Mouse (Mus musculus) CH12.LX (cell line): ENCODE measurements at regions not wholly inside any gene's neighbourhood (a gene's known extent, or its start where the extent isn't known, plus 50 kb on each side); places are given as distances from the start of the nearest gene placed in this dataset.

Experiments used
- CHD2 ChIP-seq: IDR thresholded peaks from 2 replicates; pipeline ENCODE4 v1.6.1; 2011; ENCODE audit warnings: low read length, improper control_type of control experiment
- CTCF ChIP-seq, 2 experiments: IDR thresholded peaks in 1 of 2; conservative IDR thresholded peaks in 1 of 2; 2 replicates each; pipeline ENCODE4 v1.5.1; 2011 to 2012; ENCODE audit warnings: low read depth in 2 of 2, low read length in 2 of 2, improper control_type of control experiment in 1 of 2, inconsistent platforms in 1 of 2, mild to moderate bottlenecking in 1 of 2, moderate library complexity in 1 of 2
- ZNF384 ChIP-seq: IDR thresholded peaks from 2 replicates; pipeline ENCODE4 v1.6.1; 2012; ENCODE audit warnings: low read depth, low read length, improper control_type of control experiment, inconsistent platforms

- TF ChIP-seq CTCF (conservative IDR thresholded peaks at IDR 0.05 in 1 of 2, IDR thresholded peaks at IDR 0.05 in 1 of 2; ENCODE audit: low read depth in 2 of 2, low read length in 2 of 2) (no peak), CHD2 (no peak), ZNF384 (no peak)
These were observed 246.1 kb downstream of the Tmem38b start for GRCm38 (mm10) chr4:54071951-54072350.
